Mouse (Mus musculus): ENCODE measurements around the gene Helb.
A peak's percentile ranks its signal among the peaks of the same experiment; 100 is the strongest.
"Not testable (repeated sequence)": the region's sequence is repeated elsewhere in the genome, so short reads cannot be mapped to it uniquely, and the experiment has no call there.

Gene Helb

DNA sequence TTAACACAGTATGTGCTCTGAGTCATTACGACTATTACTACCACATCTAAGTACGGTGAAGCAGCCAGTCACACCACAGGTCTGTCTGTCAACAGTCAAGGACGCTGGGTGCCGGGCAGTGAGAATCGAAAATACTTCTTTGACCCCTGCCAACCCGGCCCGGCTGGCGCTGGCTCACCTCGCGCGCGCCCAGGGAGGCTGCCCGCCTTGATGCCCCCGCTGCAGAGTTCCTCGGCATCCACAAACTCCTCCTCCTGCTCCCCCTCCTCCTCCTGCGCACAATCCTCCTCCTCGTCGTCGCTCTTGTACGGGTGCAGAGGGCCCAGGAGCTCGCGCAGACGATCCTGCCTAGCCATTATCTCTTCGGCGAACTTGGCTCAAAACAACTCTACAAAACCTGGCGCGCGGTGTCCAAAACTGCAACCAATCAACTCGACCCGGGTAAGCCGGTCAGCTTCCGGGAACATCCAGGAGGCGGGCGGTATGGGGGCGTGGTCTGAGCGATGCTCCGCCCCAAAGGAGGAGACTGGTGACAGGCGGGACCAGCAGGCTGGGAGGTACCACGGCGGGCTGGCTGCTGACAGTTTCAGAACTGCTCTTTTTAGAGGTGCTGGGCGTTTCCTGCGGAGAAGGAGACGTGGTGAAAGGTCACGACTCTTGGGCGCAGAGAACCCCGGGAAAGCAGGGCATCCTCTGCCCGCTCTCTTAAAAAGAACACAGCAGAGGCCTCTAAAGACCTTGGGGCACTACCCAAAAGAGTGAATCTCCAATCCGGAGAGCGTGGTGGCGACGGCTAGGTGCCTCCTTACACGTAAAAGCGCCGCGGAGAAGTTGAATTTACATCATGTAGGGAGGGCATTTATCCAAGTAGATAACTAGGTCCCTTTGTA is at the start of gene Helb:
Gene Helb, minus strand, starts transcription at position 481 of the 890 bp plus-strand sequence.
- DNase-seq (ENCODE audit: low spot score), result peak; percentile 91

- no peak for DNase-seq (ENCODE audit: low spot score)
Observed at GRCm38 (mm10) chr10:120160533-120160932, 47.7 kb upstream of the Helb start.

DNA sequence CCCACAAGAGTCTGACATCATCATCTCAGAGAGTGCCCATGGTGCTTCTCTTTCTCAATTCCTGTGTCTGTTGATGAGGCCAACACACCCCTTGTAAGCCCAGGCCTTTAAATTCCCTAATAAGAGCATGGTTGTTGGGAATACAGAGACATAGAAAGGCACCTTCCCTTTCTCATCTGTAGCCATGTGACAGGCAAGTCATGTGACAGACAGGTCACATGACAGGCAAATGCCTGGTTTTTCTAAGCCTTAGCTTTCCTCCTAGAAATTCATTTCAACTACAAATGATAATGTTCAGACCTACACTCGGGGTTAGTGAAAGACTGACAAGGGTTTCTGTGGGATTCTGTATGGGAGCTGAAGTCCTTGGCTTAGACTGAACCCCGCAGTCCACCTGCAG is 41.1 kb upstream of the Helb start:
- DNase-seq (ENCODE audit: low spot score), result no peak

DNA sequence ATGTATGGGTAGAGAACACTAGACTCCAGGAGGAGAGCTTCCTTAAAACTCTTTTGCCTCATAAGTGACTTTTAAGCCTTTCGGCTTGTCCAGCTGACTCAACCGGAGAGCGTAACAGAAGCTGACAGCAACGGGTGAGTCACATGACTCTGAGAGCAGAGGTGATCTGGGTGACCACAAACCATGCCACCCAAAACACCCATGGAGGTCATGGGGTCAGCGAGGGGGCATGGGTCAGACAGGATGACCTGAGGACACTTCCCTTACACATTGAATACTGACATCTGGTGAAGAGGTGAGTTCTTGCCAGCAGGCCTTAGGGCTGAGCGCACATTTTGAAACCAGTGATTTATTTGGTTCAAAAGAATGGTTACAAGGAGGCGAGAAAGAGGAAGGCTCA is 38.9 kb upstream of the Helb start:
- no peak for DNase-seq (ENCODE audit: low spot score)

DNA sequence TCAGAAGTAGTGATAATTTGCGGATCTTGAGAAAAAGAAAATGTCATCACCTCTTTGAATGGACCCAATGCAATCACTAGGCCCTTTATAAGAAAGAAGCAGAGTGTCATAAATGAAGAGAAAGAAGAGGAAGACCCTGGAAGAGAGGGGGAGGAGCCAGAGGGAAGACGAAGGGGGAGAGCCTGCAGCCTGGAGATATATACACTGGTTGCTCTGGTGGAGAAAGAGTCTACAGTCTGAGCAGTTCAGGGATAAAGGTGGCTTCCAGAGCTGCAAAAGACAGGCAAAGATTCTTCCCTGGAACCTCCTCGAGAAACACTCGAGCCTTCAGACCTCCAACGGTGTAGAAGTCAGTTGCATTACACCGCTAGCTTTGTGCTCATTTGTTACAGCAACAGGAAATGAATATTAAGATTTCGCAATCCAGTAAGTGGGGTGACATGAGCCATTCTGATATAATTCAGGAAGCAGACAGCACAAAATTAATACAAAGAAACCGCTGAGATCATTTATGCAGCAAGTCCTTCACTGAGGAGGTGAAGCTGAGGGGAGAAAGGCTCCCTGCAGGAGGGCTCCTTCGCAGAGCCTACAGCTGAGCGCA is 28.2 kb upstream of the Helb start:
- no peak for DNase-seq (ENCODE audit: low spot score)

DNA sequence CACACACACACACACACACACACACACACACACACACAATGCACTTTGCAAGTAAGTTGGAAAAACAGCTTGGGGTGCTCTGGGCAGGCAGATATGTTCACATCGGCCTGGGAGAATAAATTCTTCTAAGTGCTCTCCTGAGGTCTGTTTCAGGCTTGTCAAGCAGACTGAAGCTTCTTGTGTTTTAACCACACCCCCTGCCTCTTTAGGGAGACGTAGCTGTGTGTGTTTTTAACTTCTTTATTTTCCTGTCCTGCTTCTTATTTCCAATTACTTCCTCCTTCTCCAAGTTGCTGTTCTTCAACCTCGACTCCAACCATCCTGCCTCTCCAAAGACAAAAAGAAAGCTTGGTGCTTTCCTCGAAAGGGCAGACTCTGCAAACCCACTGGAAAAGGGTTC is 27.4 kb upstream of the Helb start:
- DNase-seq (ENCODE audit: low spot score), result no peak

- no peak for DNase-seq (ENCODE audit: low spot score)
Observed at GRCm38 (mm10) chr10:120136020-120136562, 23.3 kb upstream of the Helb start.

- no peak for DNase-seq (ENCODE audit: low spot score)
Observed at GRCm38 (mm10) chr10:120133697-120134096, 20.9 kb upstream of the Helb start.

DNA sequence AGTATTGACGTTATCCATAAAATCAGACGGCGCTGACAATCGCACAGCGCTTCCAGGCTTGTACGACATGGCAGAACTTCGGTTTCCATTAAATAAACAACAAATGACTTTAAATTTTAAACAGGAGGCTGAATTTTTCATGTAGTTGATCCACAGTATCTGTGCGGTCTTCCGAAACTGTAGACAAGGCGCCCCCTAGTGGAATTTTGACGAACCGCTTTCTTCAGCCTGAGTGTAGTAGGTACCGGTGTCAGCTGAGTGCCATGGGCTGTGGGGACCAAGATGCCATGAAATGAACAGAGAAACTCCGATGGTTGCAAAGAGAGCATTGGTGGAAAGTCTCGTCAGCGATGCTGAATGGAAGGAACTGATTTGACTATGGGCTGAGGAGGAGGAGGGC is 17.8 kb upstream of the Helb start:
- DNase-seq (ENCODE audit: low spot score), result peak; percentile 29

DNA sequence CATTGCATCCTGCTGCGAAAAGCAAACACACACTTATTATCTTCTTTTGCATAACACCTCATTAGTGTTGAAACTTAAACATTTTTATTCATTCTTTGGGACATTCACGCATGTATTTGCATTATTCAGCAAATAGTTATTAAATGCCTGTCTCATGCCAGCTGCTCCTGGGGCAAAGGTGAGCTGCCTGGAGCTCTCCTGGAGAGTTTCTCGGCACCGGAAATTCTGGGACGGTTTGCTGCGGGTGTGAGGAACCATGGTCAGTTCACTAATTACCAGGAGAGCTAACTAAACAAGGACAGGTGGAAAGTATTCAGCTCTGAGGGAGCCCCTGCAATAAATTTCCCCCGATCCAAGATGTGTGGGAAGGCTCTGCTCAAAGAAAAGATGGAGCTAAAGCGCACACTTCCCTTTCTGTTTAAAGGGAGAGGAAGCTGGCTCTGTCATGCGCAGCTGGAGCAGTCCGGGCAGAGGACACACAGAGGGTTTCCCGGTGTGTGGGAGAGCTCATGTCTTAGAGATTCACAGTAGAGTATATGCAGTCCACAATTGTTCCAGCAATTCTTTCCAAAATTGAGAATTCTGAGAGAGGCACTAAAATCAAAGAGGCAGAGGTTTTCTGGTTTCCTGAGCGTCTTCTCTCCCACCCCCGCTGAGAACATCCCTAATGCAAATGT is 16.0 kb upstream of the Helb start:
- DNase-seq (ENCODE audit: low spot score), result no peak

GRCm38 (mm10) chr10:120125465-120125857 is 12.7 kb upstream of the Helb start:
- DNase-seq (ENCODE audit: low spot score), result no peak

DNA sequence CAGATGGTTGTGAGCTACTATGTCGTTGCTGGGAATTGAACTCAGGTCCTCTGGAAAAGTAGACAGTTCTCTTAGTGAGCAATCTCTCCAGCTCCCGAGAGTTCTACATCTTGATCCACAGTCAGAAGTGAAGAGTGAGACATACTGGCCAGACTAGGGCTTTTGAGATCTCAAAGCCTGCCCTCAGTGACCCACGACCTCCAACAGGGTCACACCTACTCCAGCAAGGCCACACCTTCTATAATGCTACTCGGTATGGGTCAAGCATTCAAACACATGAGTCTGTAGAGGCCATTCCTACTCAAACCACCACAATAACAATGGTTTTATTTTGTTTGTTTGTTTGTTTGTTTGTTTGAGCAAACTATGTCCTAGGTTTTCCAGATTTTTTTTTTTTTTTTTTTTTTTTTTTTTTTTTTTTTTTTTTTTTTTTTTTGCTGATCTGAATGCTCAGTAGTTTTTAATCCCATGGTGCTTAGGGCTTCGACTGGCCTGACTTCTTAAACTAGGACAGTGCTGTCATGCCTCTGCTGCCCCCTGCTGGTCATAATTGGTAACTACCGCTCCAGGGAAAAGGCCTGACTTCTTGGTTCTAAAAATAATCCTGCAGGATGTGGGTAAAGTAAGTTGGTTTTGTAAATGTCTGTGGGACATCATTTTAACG is 12.1 kb upstream of the Helb start:
- DNase-seq (ENCODE audit: low spot score), result peak; percentile 68

GRCm38 (mm10) chr10:120123721-120124120 is 10.9 kb upstream of the Helb start:
- DNase-seq (ENCODE audit: low spot score), result no peak

DNA sequence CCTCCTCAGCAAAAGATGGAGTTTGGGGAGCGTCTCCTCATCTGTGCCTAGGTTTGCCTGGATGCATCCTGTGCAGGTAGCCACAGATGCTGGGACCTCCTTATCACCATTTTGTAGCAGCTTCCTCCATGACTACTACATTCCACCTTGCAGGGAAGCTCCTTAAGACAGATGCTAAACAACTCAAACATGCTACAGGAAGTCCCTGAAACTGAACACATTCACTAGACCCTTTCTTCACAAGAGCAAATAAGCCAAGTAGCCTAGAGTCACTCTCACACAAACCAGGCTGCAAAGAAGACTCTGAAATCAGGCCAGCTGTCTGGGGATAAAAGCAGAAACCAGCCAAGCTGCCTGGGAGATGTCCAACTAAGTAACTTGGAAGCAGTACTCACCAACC is 2.5 kb upstream of the Helb start:
- no peak for DNase-seq (ENCODE audit: low spot score)

GRCm38 (mm10) chr10:120114493-120114892 is 1.7 kb upstream of the Helb start:
- DNase-seq (ENCODE audit: low spot score), result no peak

DNA sequence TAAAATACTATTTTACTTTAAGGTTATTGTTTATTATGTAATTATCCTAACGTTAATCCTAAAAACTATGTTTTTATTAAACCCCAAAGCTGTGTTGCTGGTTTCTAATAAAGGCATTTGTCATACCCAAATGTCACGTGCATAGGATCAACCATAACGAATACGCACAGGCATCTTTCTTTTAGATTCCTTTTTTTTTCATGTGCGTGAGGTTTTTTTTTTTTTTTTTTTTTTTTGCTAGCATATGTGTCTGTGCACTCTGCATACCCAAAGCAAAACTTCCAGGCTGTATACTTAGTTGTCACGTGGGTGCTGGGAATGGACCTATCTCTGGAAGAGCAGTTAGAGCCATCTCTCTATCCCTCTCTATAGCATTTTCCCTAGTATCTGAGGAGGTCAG is 1.2 kb upstream of the Helb start:
- DNase-seq (ENCODE audit: low spot score), result no peak

GRCm38 (mm10) chr10:120113482-120113881 is 695 bp upstream of the Helb start:
- DNase-seq (ENCODE audit: low spot score), result not testable (repeated sequence)

DNA sequence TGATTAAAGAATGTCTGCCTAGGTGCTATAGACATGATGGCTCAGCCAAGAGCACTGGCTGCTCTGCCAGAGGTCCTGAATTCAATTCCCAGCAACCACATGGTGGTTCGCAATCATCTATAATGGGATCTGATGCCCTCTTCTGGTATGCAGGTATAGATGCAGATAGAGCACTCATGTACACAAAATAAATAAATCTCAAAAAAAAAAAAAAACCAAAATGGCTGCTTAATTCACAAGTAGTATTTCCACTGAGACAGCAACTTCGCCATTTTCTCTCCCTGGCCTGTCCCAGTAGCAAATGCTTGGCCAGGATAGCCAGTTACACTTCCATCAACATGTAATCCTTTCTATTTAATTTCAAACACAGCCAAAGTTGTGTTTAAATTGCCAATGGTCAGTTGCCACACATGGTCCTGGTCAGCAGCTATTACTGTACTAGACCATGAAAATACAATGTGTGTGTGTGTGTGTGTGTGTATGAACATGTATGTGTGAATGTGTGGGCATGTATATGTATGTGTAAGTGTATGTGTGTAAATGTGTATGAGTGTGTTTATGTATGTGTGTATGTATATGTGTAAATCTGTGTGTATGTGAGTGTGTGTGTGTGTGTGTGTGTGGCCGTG is 982 bp downstream of the Helb start:
- DNase-seq (ENCODE audit: low spot score), result no peak

- DNase-seq (ENCODE audit: low spot score), result no peak
Observed at GRCm38 (mm10) chr10:120100806-120101205, 12.0 kb downstream of the Helb start.

DNA sequence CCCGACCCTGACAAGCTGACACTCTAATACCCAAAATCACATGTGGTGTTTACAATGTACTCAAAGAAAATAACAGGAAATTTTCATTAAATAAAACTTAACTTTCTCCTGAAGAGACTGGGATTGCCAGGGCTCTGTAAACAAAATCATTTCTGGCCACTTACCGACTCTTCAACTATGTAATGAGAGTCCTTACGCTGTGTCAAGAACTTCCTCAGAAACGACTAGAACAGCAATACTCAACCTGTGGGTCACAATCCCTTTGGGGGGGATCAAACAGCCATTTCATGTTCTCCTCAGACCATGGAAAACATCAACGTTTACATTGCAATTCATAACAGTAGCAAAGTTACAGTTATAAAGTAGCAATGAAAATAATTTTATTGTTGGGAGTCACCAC is 15.2 kb downstream of the Helb start:
- no peak for DNase-seq (ENCODE audit: low spot score)

- DNase-seq (ENCODE audit: low spot score), result no peak
Observed at GRCm38 (mm10) chr10:120095716-120096115, 17.1 kb downstream of the Helb start.

DNA sequence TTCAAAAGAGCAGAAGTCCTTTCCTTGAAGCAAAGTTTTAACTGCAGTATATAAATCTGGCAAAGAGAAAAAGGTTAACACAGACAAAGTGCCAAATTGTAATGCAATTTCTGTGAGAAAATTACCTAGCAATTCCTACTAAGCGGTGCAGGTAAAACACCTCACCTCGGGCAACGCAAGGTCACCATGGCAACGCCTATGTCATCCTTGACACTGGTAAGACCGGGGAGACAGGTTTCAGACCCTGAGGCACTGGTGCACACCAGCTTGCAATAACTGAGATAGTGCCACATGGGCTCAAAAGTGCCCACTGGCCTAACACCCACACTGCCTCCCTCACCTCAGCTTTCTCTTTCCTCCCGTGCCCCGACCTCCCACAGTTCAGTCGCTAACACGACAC is 17.7 kb downstream of the Helb start:
- no peak for DNase-seq (ENCODE audit: low spot score)

Measured in testis, postnatal 14 days (tissue).